Mouse (Mus musculus): ENCODE results near the gene Sema7a. TPM values are rescaled to one million over a fixed set of nuclear protein-coding genes. Genes with fewer than 3 reads are reported as not detected.

The Sema7a gene
- polyA plus RNA-seq, 1 experiment from 2014 or later, result 0.38 TPM

GRCm38 (mm10) chr9:57944572-57944971, 4.7 kb downstream of the Sema7a start:
- Histone ChIP-seq H3K9ac (ENCODE audit: low read length) (no peak overlapping the region), H3K27me3 (replicated peaks; ENCODE audit: control insufficient read depth, insufficient read depth, low read length) (peaks cover 39% of the 10 kb centered on the region), H3K4me3 (ENCODE audit: low read depth, low read length) (no peak overlapping the region), H3K4me2 (ENCODE audit: low read length) (no peak overlapping the region), H3K9me3 (ENCODE audit: control insufficient read depth, low read length) (no peaks in the 10 kb centered on the region), H3K4me1 (replicated peaks; ENCODE audit: control insufficient read depth, insufficient read depth, low read length) (0 out of 2 replicates have a peak, but pooled peaks cover 9% of the 10 kb centered on the region), H3K36me3 (ENCODE audit: control insufficient read depth, insufficient read depth, low read length) (no peaks in the 10 kb centered on the region), H3K27ac (ENCODE audit: low read depth) (no peak overlapping the region)
- ATAC-seq (replicated peaks; ENCODE audit: low FRiP score, low TSS enrichment, low read depth), result no peak
- 21% methylated on average over 5 of the region's 5 CpGs for WGBS
- peak; percentile 79 for DNase-seq (ENCODE audit: low spot score)

DNA sequence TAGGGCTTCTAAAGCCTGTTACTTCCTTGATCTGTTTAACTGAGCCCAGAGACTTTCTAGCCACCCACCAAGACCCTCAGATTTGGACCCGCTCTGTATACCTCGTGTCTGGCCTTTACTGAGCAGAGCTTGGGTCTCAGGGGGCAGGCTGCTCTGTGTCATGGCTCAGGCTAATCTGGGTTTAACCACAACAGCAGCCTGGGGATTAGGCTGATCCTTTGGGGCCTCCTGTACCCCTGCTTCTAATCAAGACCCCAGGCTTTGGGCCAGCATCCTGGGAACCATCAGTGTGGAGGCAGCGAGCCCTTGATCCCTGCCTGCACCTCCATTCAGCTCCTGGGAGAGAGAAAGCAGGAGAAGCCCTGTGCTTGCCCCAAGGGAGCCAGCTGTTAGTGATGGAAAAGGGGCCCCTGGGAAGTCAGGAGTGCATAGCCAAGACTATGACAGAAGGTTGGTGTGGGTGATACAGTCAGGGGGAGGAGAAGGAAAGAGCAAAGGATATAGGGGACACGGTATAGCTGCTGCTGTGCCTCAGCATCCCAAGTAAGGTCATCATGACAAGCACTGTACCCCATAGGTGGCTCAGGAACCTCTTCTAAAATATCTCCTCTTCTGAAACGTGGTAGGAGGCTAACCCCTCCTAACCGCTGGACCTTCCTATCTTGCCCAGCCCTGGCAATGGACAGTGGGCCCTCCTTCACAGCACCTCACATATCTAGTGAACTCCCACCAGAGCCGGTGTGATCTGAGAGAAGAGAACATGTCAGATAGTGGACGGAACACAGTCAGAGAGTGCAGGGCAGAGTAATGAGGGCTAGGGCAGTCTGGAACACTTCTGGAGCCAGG, 6.1 kb downstream of the Sema7a start:
- 82% methylated on average over 8 of the region's 8 CpGs for WGBS
- peaks cover 28% of the 10 kb centered on the region for H3K27me3 ChIP-seq (replicated peaks; ENCODE audit: control insufficient read depth, insufficient read depth, low read length)
- no peak for DNase-seq (ENCODE audit: low spot score)

GRCm38 (mm10) chr9:57947381-57948030, 7.6 kb downstream of the Sema7a start:
- Histone ChIP-seq H3K9me3 (ENCODE audit: control insufficient read depth, low read length) (no peaks in the 10 kb centered on the region), H3K36me3 (ENCODE audit: control insufficient read depth, insufficient read depth, low read length) (no peaks in the 10 kb centered on the region), H3K4me3 (ENCODE audit: low read depth, low read length) (no peak overlapping the region), H3K4me1 (replicated peaks; ENCODE audit: control insufficient read depth, insufficient read depth, low read length) (peaks cover 8% of the 10 kb centered on the region; the same call in 1 of the 2 replicates), H3K27ac (ENCODE audit: low read depth) (no peak overlapping the region), H3K4me2 (ENCODE audit: low read length) (no peak overlapping the region), H3K9ac (ENCODE audit: low read length) (no peak overlapping the region), H3K27me3 (replicated peaks; ENCODE audit: control insufficient read depth, insufficient read depth, low read length) (peaks cover 13% of the 10 kb centered on the region)
- WGBS, result 59% methylated on average over 7 of the region's 7 CpGs
- DNase-seq (ENCODE audit: low spot score), result no peak
- no peak for ATAC-seq (replicated peaks; ENCODE audit: low FRiP score, low TSS enrichment, low read depth)

More for the DNA sequence above, 6.1 kb downstream of the Sema7a start:
- peaks cover 6% of the 10 kb centered on the region; the same call in 1 of the 2 replicates for H3K4me1 ChIP-seq (replicated peaks; ENCODE audit: control insufficient read depth, insufficient read depth, low read length)
- H3K9me3 ChIP-seq (ENCODE audit: control insufficient read depth, low read length), result no peaks in the 10 kb centered on the region
- H3K27ac ChIP-seq (ENCODE audit: low read depth), result no peak overlapping the region
- H3K4me3 ChIP-seq (ENCODE audit: low read depth, low read length), result no peak overlapping the region
- no peaks in the 10 kb centered on the region for H3K36me3 ChIP-seq (ENCODE audit: control insufficient read depth, insufficient read depth, low read length)
- H3K9ac ChIP-seq (ENCODE audit: low read length), result no peak overlapping the region
- H3K4me2 ChIP-seq (ENCODE audit: low read length), result no peak overlapping the region
- no peak for ATAC-seq (replicated peaks; ENCODE audit: low FRiP score, low TSS enrichment, low read depth)

- Histone ChIP-seq H3K4me2 (ENCODE audit: low read length) (no peak overlapping the region), H3K36me3 (ENCODE audit: control insufficient read depth, insufficient read depth, low read length) (no peaks in the 10 kb centered on the region), H3K27ac (ENCODE audit: low read depth) (no peak overlapping the region), H3K27me3 (replicated peaks; ENCODE audit: control insufficient read depth, insufficient read depth, low read length) (peaks cover 4% of the 10 kb centered on the region; the same call in 1 of the 2 replicates), H3K9ac (ENCODE audit: low read length) (no peak overlapping the region), H3K9me3 (ENCODE audit: control insufficient read depth, low read length) (no peaks in the 10 kb centered on the region), H3K4me1 (replicated peaks; ENCODE audit: control insufficient read depth, insufficient read depth, low read length) (peaks cover 8% of the 10 kb centered on the region; the same call in 1 of the 2 replicates), H3K4me3 (ENCODE audit: low read depth, low read length) (no peak overlapping the region)
- ATAC-seq (replicated peaks; ENCODE audit: low FRiP score, low TSS enrichment, low read depth) (no peak), DNase-seq (ENCODE audit: low spot score) (no peak)
- 81% methylated on average over 7 of the region's 7 CpGs for WGBS
Measured at GRCm38 (mm10) chr9:57948333-57948931, 8.5 kb downstream of the Sema7a start.

- Histone ChIP-seq H3K36me3 (ENCODE audit: control insufficient read depth, insufficient read depth, low read length) (no peaks in the 10 kb centered on the region), H3K9ac (ENCODE audit: low read length) (no peak overlapping the region), H3K9me3 (ENCODE audit: control insufficient read depth, low read length) (no peaks in the 10 kb centered on the region), H3K4me1 (replicated peaks; ENCODE audit: control insufficient read depth, insufficient read depth, low read length) (peaks cover 8% of the 10 kb centered on the region; the same call in 1 of the 2 replicates), H3K4me3 (ENCODE audit: low read depth, low read length) (no peak overlapping the region), H3K27ac (ENCODE audit: low read depth) (no peak overlapping the region), H3K27me3 (replicated peaks; ENCODE audit: control insufficient read depth, insufficient read depth, low read length) (0 out of 2 replicates have a peak, but pooled peaks cover 3% of the 10 kb centered on the region), H3K4me2 (ENCODE audit: low read length) (no peak overlapping the region)
- ATAC-seq (replicated peaks; ENCODE audit: low FRiP score, low TSS enrichment, low read depth) (no peak), DNase-seq (ENCODE audit: low spot score) (no peak)
- WGBS, result 83% methylated on average over 8 of the region's 8 CpGs
Measured at GRCm38 (mm10) chr9:57949102-57949704, 9.3 kb downstream of the Sema7a start.

- Histone ChIP-seq H3K4me1 (replicated peaks; ENCODE audit: control insufficient read depth, insufficient read depth, low read length) (peaks cover 8% of the 10 kb centered on the region; the same call in 1 of the 2 replicates), H3K36me3 (ENCODE audit: control insufficient read depth, insufficient read depth, low read length) (no peaks in the 10 kb centered on the region), H3K27me3 (replicated peaks; ENCODE audit: control insufficient read depth, insufficient read depth, low read length) (0 out of 2 replicates have a peak, but pooled peaks cover 3% of the 10 kb centered on the region), H3K4me2 (ENCODE audit: low read length) (no peak overlapping the region), H3K27ac (ENCODE audit: low read depth) (no peak overlapping the region), H3K4me3 (ENCODE audit: low read depth, low read length) (no peak overlapping the region), H3K9me3 (ENCODE audit: control insufficient read depth, low read length) (no peaks in the 10 kb centered on the region), H3K9ac (ENCODE audit: low read length) (no peak overlapping the region)
- DNase-seq (ENCODE audit: low spot score), result no peak
- no peak for ATAC-seq (replicated peaks; ENCODE audit: low FRiP score, low TSS enrichment, low read depth)
- WGBS, result 31% methylated on average over 8 of the region's 8 CpGs
Measured at GRCm38 (mm10) chr9:57949879-57950278, 10.0 kb downstream of the Sema7a start.

- no peak for DNase-seq (ENCODE audit: low spot score)
- Histone ChIP-seq H3K36me3 (ENCODE audit: control insufficient read depth, insufficient read depth, low read length) (no peaks in the 10 kb centered on the region), H3K4me2 (ENCODE audit: low read length) (no peak overlapping the region), H3K27me3 (replicated peaks; ENCODE audit: control insufficient read depth, insufficient read depth, low read length) (0 out of 2 replicates have a peak, but pooled peaks cover 3% of the 10 kb centered on the region), H3K4me3 (ENCODE audit: low read depth, low read length) (no peak overlapping the region), H3K9ac (ENCODE audit: low read length) (no peak overlapping the region), H3K4me1 (replicated peaks; ENCODE audit: control insufficient read depth, insufficient read depth, low read length) (peaks cover 8% of the 10 kb centered on the region; the same call in 1 of the 2 replicates), H3K27ac (ENCODE audit: low read depth) (no peak overlapping the region), H3K9me3 (ENCODE audit: control insufficient read depth, low read length) (no peaks in the 10 kb centered on the region)
- no peak for ATAC-seq (replicated peaks; ENCODE audit: low FRiP score, low TSS enrichment, low read depth)
- 51% methylated on average over 9 of the region's 9 CpGs for WGBS
Measured at GRCm38 (mm10) chr9:57950519-57950918, 10.6 kb downstream of the Sema7a start.

DNA sequence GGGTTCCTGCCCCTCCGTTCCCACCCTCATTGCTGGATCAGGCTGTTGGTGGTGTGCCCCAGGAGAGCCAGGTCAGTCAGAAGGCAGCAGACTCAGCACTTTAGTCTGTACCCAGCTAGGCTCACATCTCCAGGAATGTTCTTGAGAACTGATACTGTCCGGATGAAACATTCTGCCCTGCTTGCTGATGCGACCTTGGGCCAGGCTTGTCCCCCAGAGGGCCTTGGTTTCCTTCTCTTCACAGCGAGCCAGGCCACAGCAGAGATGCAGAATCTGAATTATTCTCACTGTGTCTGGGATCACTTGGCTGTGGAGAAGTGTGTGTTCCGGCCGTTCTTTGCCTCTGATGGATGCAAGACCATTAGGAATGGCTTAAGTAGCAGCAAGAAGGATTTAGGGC, 12.1 kb downstream of the Sema7a start:
- 77% methylated on average over 6 of the region's 6 CpGs for WGBS
- Histone ChIP-seq H3K36me3 (ENCODE audit: control insufficient read depth, insufficient read depth, low read length) (no peaks in the 10 kb centered on the region), H3K27ac (ENCODE audit: low read depth) (no peak overlapping the region), H3K27me3 (replicated peaks; ENCODE audit: control insufficient read depth, insufficient read depth, low read length) (0 out of 2 replicates have a peak, but pooled peaks cover under 1% of the 10 kb centered on the region), H3K9me3 (ENCODE audit: control insufficient read depth, low read length) (no peaks in the 10 kb centered on the region), H3K4me1 (replicated peaks; ENCODE audit: control insufficient read depth, insufficient read depth, low read length) (peaks cover 4% of the 10 kb centered on the region; the same call in 1 of the 2 replicates), H3K4me2 (ENCODE audit: low read length) (no peak overlapping the region), H3K4me3 (ENCODE audit: low read depth, low read length) (no peak overlapping the region), H3K9ac (ENCODE audit: low read length) (no peak overlapping the region)
- DNase-seq (ENCODE audit: low spot score) (no peak), ATAC-seq (replicated peaks; ENCODE audit: low FRiP score, low TSS enrichment, low read depth) (no peak)
